Mouse (Mus musculus) C2C12 (cell line): ENCODE results near the gene Coro1b. TPM values are rescaled to one million over a fixed set of nuclear protein-coding genes. Genes with fewer than 3 reads are reported as not detected.
A peak's percentile ranks its signal among the peaks of the same experiment; 100 is the strongest.
"Not testable (repeated sequence)": the region's sequence is repeated elsewhere in the genome, so short reads cannot be mapped to it uniquely, and the experiment has no call there.

Experiments
- H3K27me3 ChIP-seq: one replicate; pipeline ENCODE4 v1.6.1; 2011; ENCODE audit not compliant: control insufficient read depth, insufficient read depth, insufficient read length
- H3K36me3 ChIP-seq: one replicate; pipeline ENCODE4 v1.6.1; 2011; ENCODE audit not compliant: control insufficient read depth, insufficient read depth
- H3K4me3 ChIP-seq: one replicate; pipeline ENCODE4 v1.5.1; 2011; ENCODE audit warnings: mild to moderate bottlenecking, control low read depth; ENCODE audit not compliant: poor library complexity, insufficient read depth, severe bottlenecking
- H3K79me2 ChIP-seq: one replicate; pipeline ENCODE4 v1.6.1; 2011; ENCODE audit not compliant: control insufficient read depth, insufficient read depth
- H3K79me3 ChIP-seq: one replicate; pipeline ENCODE4 v1.6.1; 2011; ENCODE audit warnings: low read depth, control low read depth
- H3ac ChIP-seq: one replicate; pipeline ENCODE3; 2011; ENCODE audit warnings: low read depth; ENCODE audit not compliant: control insufficient read depth, insufficient read length
- CEBPB ChIP-seq: IDR thresholded peaks from one replicate; pipeline ENCODE4 v1.6.1; 2011; ENCODE audit warnings: low read depth, mild to moderate bottlenecking, control low read depth, moderate library complexity
- CTCF ChIP-seq: IDR thresholded peaks from one replicate; pipeline ENCODE4 v1.5.1; 2011; ENCODE audit not compliant: control insufficient read depth, insufficient read depth, insufficient read length
- FOSL1 ChIP-seq: IDR thresholded peaks from one replicate; pipeline ENCODE4 v1.8.0; 2011; ENCODE audit warnings: mild to moderate bottlenecking, low read length; ENCODE audit not compliant: poor library complexity, insufficient read depth, severe bottlenecking
- MAX ChIP-seq: IDR thresholded peaks from one replicate; pipeline ENCODE4 v1.6.1; 2011; ENCODE audit warnings: mild to moderate bottlenecking, control low read depth
- MYOD1 ChIP-seq: IDR thresholded peaks from one replicate; pipeline ENCODE4 v1.6.1; 2011; ENCODE audit warnings: low read depth; ENCODE audit not compliant: control insufficient read depth, insufficient read length
- MYOG ChIP-seq: IDR thresholded peaks from one replicate; pipeline ENCODE4 v1.6.1; 2011; ENCODE audit not compliant: control insufficient read depth, insufficient read length; ENCODE audit errors: extremely low read depth
- USF1 ChIP-seq: IDR thresholded peaks from one replicate; pipeline ENCODE4 v1.6.1; 2011; ENCODE audit warnings: low read depth, mild to moderate bottlenecking, control low read depth, moderate library complexity
- polyA plus RNA-seq: library from polyadenylated mRNA; unstranded; fragments of >200 nt; fragmentation: generic; extraction: Trizol; gene quantifications from one replicate; pipeline ENCODE4 v1.2.1, GENCODE M21; 2012; ENCODE audit warnings: missing spikeins

Gene Coro1b
- polyA plus RNA-seq, 1 experiment: 257 TPM

- H3K27me3 ChIP-seq: no peaks in the 10 kb centered on the region
- peaks cover 12% of the 10 kb centered on the region for H3K79me3 ChIP-seq
- H3K36me3 ChIP-seq: peaks cover 10% of the 10 kb centered on the region
- H3ac ChIP-seq: peak overlapping the region; percentile 68
- TF ChIP-seq MAX (peak; percentile 100), CTCF (no peak), MYOG (no peak)
- peak overlapping the region; percentile 41 for H3K4me3 ChIP-seq
- peaks cover 41% of the 10 kb centered on the region for H3K79me2 ChIP-seq
These were observed 27.2 kb upstream of the Coro1b start for GRCm38 (mm10) chr19:4121097-4121805.

GRCm38 (mm10) chr19:4121896-4122295 is 26.5 kb upstream of the Coro1b start:
- not testable (repeated sequence) for H3K27me3 ChIP-seq, H3K4me3 ChIP-seq, H3K36me3 ChIP-seq, H3ac ChIP-seq
- Histone ChIP-seq H3K79me2 (peaks cover 46% of the 10 kb centered on the region), H3K79me3 (peaks cover 15% of the 10 kb centered on the region)

- peaks cover 50% of the 10 kb centered on the region for H3K79me2 ChIP-seq
- no peak overlapping the region for H3ac ChIP-seq
- no peaks in the 10 kb centered on the region for H3K27me3 ChIP-seq
- peaks cover 5% of the 10 kb centered on the region for H3K36me3 ChIP-seq
- TF ChIP-seq MYOG (no peak), CEBPB (no peak), FOSL1 (no peak), MYOD1 (no peak), CTCF (no peak), MAX (no peak), USF1 (no peak)
- H3K79me3 ChIP-seq: peaks cover 15% of the 10 kb centered on the region
- H3K4me3 ChIP-seq: no peak overlapping the region
These were observed 25.7 kb upstream of the Coro1b start for GRCm38 (mm10) chr19:4122411-4123370.

- Histone ChIP-seq H3ac (no peak overlapping the region), H3K79me3 (peaks cover 16% of the 10 kb centered on the region), H3K4me3 (no peak overlapping the region), H3K79me2 (peaks cover 35% of the 10 kb centered on the region), H3K27me3 (no peaks in the 10 kb centered on the region), H3K36me3 (peaks cover 10% of the 10 kb centered on the region)
- no peak for TF ChIP-seq CTCF
These were observed 24.0 kb upstream of the Coro1b start for GRCm38 (mm10) chr19:4124432-4124831.

- H3K36me3 ChIP-seq: peaks cover 10% of the 10 kb centered on the region
- H3ac ChIP-seq: peak overlapping the region; percentile 60
- H3K27me3 ChIP-seq, H3K4me3 ChIP-seq: not testable (repeated sequence)
- peaks cover 27% of the 10 kb centered on the region for H3K79me2 ChIP-seq
- peaks cover 12% of the 10 kb centered on the region for H3K79me3 ChIP-seq
These were observed 23.2 kb upstream of the Coro1b start for GRCm38 (mm10) chr19:4125268-4125667.

- Histone ChIP-seq H3K4me3 (peak within 1 kb of the TSS; percentile 87), H3K79me3 (peaks cover 6% of the 10 kb centered on the region), H3ac (peak within 1 kb of the TSS; percentile 83), H3K36me3 (peaks cover 10% of the 10 kb centered on the region), H3K27me3 (no peaks in the 10 kb centered on the region), H3K79me2 (peaks cover 20% of the 10 kb centered on the region)
- TF ChIP-seq CTCF (peak; percentile 74), MAX (no peak), MYOG (no peak), CEBPB (no peak), FOSL1 (no peak), USF1 (peak; percentile 97), MYOD1 (no peak)
These were observed 22.4 kb upstream of the Coro1b start, which contains the start of gene Aip for GRCm38 (mm10) chr19:4125741-4126696. TSS of gene Aip (minus strand) at chr19:4125858.
